Mouse (Mus musculus) left cerebral cortex, postnatal 14 days (tissue): ENCODE measurements around the gene Nr5a1. TPM values are rescaled to one million over a fixed set of nuclear protein-coding genes. Genes with fewer than 3 reads are reported as not detected.

Experiments used
- DNase-seq, 2 experiments: peaks; one replicate each; pipeline ENCODE4 v3.0.0; 2021 to 2022; ENCODE audit warnings: low spot score in 2 of 2, mixed read lengths in 1 of 2
- intact Hi-C: fragments of 180-260 bp; cut with DNase I; formaldehyde crosslinking; loops from one replicate; pipeline ENCODE4 v1.15.1; 2025
- total RNA-seq, 2 experiments: library from RNA; stranded (reverse); gene quantifications; 2 replicates each; pipeline ENCODE4 v1.2.3; 2021

Nr5a1 gene
- total RNA-seq, 2 experiments from 2014 or later, result not detected

DNA sequence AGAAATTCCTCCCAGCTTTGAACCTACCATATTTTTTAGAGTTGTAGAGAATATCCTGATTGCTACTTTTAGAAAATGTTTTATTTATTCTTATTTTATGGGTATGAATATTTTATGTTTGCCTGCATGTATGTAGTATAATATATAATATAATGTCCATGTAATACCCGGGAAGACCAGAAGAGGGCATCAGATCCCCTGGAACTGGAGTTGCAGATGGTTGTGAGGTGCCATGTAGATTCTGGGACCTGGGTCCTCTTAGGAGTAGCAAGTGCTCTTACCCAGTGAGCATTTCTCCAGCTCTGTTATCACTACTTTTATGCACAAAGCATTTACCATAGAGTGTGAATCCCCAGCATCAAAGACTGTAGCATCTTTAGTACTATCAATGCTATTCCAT, 52.9 kb downstream of the Nr5a1 start:
- peak in 1 of 2 experiments; percentile 30 for DNase-seq
- intact Hi-C loops, result loop anchor here (5.0 kb wide), 1 partner anchor 76 kb away; no protein-coding TSS in a partner anchor

DNA sequence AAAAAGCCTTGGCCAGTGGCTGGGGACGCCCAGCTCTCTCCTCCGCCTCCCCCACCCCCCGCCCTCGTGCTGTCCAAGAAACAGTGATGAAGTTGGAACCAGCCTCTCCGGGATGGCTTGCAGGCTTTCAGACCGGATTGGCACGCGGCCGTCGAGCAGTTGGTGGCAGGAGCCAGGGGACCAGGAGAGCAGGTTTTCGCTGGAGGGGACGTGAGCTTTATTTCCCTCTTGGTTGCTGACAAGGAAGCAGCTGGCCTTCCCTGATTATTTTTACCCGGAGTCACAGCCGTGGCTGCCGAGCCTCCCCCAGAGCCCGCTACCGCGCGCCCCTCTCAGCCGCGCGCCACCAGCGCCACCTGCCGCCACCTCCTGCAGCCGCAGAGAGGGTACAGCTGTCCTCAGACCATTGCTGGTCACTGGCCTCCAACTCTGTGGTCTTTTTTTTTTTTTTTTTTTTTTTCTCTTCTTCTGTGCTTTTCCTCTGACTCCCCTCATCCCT, 56.0 kb downstream of the Nr5a1 start:
- intact Hi-C loops, result no loop called here
- peak; percentile 62 to 77 for DNase-seq

DNA sequence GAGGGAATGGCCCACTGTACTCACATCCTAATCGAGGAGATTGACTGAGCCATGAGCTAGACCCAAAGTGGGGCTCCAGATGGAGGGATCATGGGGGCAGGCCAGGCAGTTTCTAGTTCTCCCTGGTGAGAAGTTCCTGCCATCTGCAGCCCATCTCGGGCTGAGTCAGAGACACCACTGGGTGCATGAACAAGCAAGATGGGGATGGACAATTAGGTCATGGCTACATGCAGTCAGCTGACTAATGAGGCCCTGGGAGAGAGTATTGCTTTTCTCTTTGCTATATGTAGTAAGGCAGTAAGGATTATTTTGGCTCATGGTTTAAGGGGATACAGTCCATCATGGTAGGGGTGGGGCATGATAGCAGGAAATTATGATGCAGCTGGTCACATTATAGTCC, 60.6 kb downstream of the Nr5a1 start:
- intact Hi-C loops, result no loop called here
- no peak for DNase-seq

DNA sequence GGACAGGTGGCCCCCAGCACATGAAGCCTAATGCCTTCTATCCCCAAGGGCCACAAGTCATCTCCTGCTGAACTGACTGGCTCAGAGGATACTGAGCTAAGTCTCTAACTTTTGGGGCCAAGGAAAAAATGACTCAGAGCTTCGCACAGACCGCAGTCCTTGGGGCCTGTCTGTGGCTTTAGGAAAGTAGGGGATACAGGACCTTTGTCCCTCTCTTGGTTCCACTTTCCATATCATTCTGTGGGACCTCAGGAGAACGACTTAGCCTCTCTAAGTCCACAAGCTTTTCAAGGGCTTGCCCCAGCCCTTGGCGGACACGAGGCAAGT, 61.1 kb downstream of the Nr5a1 start:
- DNase-seq, result no peak
- intact Hi-C loops, result no loop called here

DNA sequence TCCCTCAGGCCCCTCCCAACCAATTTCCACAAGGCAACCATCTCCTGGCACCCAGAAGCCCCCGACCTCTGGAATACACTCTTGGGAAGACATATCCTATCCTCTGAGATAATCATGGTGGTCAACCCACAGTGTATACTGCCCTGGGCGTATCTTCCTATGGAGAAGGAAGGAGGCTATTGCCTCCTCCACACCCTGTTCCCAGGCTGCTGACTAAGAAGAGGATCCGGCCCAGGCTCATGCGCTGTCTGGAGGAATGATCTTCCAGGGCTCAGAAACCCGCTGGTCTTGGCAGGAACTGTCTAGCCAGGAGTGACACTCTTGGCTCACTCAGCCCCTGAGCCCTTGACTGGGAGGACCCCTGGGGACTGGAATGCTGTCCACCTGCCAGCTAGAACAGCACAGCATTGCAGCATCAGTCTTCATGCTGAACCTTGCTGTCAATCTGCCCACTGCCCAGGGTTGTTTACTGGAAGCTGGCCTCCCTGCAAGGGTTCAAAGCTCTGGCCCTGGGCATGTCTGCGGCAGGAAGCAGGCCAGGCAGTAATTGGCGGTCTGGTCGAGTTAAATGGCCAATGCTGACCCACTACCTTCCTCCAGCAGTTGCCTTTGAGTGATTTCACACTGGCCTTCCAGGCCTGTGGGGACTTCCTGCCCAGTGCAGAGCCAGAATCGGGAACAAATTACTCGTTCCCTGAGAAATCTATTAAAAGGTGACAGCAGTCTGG, 61.6 kb downstream of the Nr5a1 start:
- intact Hi-C loops, result no loop called here
- DNase-seq, result no peak

DNA sequence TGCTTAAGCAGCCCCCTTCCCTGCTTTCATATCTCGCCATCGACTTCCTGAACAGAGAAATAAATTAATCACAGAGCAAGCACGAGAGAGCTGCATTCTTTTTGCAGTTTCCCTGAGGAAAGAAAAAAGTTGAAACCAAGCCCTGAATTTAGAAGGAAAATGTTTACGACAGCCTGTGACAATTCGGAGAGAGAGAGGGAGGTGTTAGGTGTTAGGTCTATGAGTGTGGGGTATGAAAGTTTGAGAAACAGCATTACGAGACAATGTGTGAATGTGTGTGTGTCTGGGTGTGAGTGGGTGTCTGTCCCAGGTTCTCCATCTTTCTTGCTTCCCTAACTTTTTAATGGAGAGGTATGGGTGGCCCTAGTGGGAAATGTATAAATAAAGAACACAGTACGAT, 62.2 kb downstream of the Nr5a1 start:
- intact Hi-C loops, result no loop called here
- DNase-seq, result no peak

DNA sequence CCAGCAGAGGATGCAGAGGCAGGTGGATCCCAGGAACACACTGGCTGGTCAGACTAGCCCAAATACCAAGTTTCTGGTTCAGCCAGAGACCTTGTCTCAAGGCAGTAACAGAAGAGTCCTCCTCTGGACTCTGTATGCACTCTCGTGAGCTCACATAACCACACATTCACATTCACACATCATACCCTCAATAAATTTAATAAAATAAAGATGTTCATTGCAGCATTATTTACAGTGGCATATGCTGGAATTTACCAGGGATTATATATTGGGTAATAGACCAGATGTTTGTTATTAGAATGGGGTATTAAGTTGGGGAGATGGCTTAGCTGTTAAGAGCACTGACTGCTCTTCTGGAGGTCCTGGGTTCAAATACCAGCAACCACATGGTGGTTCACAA, 64.0 kb downstream of the Nr5a1 start:
- intact Hi-C loops, result no loop called here
- DNase-seq, result no peak

DNA sequence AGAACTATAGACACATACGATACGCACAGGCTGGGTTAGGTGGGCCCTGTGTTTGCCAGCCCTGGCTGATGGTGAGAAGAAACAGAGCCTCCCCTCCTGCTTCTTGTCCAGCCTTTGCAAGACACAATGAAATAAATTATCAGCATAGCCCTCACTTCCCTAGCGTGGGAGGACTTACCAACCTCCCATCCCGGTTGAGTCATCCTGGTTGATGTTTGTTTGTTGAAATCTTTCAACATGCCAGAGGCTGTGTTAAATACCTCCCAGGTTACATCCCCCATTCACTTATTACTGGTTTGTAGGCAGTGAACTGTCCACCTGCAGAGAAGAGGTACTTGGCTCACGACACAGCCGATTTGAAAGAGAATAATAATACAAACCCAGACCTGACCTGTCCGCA, 66.7 kb downstream of the Nr5a1 start:
- intact Hi-C loops, result no loop called here
- no peak for DNase-seq

DNA sequence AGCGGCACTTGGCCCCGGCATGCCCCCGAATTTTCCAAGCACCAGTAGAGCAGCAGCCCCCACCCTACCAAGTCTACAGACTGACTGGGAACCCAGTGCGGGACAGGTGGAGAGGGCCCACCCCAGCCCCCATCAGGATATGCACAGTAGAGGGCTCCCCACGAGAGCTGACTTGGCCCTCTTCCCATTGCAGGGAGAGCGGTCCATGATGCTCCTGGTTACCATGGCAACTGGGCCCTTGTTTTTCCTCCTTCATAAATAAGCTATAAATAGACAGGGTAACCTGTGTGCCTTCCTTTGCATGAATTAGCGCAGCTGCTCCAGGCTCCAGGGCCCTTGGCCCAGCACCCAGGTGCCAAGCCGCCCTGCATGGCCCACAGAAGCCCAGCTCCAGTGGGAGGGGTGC, 67.1 kb downstream of the Nr5a1 start:
- DNase-seq, result peak; percentile 62 to 71

DNA sequence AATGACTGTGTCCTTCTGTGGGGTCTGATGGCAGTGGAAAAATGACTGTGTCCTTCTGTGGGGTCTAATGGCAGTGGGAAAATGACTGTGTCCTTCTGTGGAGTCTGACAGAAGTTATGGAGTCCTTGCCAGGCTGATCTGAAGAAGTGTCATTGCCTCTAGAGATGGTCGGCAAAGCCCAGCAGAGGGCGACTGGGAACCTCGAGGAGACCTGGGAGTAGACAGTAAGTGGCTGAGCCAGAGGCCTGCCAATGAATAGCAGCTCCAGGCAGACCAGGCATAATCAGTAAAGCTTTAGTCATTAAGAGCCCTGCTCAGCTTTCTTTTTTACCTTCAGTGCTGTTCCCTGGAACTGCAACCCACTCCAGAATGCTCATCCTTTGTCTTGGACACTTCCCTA, 68.4 kb downstream of the Nr5a1 start:
- peak; percentile 69 to 79 for DNase-seq
- intact Hi-C loops, result loop anchor here (1.0 kb wide), 1 partner anchor 93 kb away; no protein-coding TSS in a partner anchor

More for the DNA sequence above, 67.1 kb downstream of the Nr5a1 start:
- intact Hi-C loops, result no loop called here

DNA sequence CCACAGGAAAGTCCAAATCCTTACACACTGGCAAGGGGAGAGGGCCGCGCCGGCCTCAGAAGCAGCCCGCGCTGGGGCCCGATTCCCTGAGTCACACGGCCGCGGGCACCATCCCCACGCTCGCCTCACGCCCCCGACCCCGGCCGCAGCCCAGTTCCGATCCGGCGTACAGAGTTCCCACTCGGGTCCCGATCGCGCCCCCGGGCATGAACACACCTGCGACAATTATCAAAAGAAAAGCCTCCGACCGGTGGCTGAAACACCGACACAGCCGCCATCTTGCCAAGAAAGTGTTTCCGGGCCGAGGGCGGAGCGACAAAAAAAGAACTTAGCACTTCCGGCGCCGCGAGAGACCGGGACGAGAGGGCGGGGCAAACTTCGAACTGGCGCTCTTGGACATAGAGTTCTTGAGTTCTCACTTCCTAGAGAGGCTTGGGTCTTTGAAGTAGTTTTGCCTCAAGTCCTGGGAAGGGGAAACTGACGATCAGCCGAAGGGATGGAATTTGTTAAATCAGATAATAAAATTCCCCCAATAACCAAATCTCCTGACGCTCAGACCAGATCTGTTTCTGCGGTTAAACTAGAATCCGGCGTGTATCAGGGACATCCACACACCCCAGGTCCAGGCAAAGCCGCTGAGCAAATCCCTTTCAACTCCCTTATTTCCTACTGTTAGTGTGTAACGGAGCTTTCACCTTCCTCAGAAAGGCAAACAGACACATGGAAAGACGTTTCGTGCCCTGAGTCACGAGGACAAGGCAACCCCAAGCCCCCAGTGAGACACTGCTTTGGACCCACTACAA, 70.5 kb downstream of the Nr5a1 start, which contains the start of gene Psmb7:
Psmb7 (minus strand) TSS at position 463 of the 803 bp plus-strand sequence.
- peak; percentile 87 to 91 for DNase-seq
- intact Hi-C loops, result no loop called here

Other genes starting within 250 kb of the Nr5a1 start
- gene Nek6, start 202.9 kb downstream of the Nr5a1 start, total RNA-seq, result 10 to 100 TPM; 26.3 to 28.9 TPM
- 100 to 1,000 TPM; 229 to 236 TPM for gene Psmb7, start 70.5 kb downstream of the Nr5a1 start, total RNA-seq
- gene Nr6a1, start 213.1 kb upstream of the Nr5a1 start, total RNA-seq, result 1 to 10 TPM; 4.7 to 6.2 TPM
- 1 to 10 TPM; 3.5 to 4.0 TPM for gene Olfml2a, start 217.4 kb upstream of the Nr5a1 start, total RNA-seq